Mouse (Mus musculus) erythroblast, embryonic 14.5 days (primary cell): ENCODE results near the gene Fgf3.

Source experiments
- GATA1 ChIP-seq: IDR thresholded peaks from 2 replicates; pipeline ENCODE4 v1.6.1; 2012; ENCODE audit warnings: low read length, inconsistent platforms, mixed read lengths
- TAL1 ChIP-seq: IDR thresholded peaks from 3 replicates; pipeline ENCODE4 v1.6.1; 2012; ENCODE audit warnings: low read length, inconsistent platforms, mixed read lengths

DNA sequence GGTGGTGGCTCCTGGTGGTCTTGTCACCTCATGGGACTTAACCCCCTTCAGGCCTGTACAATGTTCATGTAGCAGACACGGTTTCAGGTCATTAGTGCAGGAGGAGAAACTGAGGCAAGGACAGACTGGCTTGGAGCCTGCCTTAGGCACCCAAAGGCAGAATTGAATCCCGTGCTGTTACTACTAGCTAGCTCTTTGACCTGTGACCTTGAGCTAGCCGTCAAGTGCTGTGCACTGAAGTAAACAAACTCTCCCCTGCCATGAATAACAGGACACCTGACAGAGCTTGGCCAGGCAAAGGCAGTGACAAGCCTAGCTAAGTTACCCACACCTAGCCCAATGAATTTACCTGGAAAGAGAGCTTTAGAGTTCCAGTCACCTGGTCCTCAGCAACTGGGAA is 17.1 kb downstream of the Fgf3 start:
- TF ChIP-seq GATA1, result no peak
- no peak for TF ChIP-seq TAL1
